Mouse (Mus musculus) bone marrow, adult 2 months (tissue): Measurements from ENCODE around the gene Hic1. TPM values are rescaled to one million over a fixed set of nuclear protein-coding genes. Genes with fewer than 3 reads are reported as not detected.

ENCODE experiments used
- H3K27ac ChIP-seq: fragments of 200-500 bp; 2 replicates; pipeline ENCODE4 v1.5.1; 2012; ENCODE audit warnings: low read depth, mild to moderate bottlenecking, control low read depth, inconsistent platforms, low read length; ENCODE audit not compliant: control insufficient read depth, poor library complexity, insufficient read depth
- H3K4me1 ChIP-seq: fragments of 200-500 bp; 2 replicates; pipeline ENCODE4 v1.6.1; 2011; ENCODE audit warnings: low read length; ENCODE audit not compliant: control insufficient read depth, insufficient read depth
- H3K4me3 ChIP-seq: fragments of 200-500 bp; replicated peaks from 2 replicates; pipeline ENCODE3; 2011; ENCODE audit warnings: mild to moderate bottlenecking, low read depth, low read length, control low read depth; ENCODE audit not compliant: control insufficient read depth
- CTCF ChIP-seq: fragments of 200-500 bp; IDR thresholded peaks from 2 replicates; pipeline ENCODE4 v1.5.1; 2011; ENCODE audit warnings: low read length, control low read depth; ENCODE audit not compliant: control insufficient read depth, insufficient read depth
- POLR2A ChIP-seq: fragments of 200-500 bp; IDR thresholded peaks from 2 replicates; pipeline ENCODE4 v1.6.1; 2011; ENCODE audit warnings: low read depth, mild to moderate bottlenecking, control low read depth, low read length, borderline replicate concordance; ENCODE audit not compliant: control insufficient read depth
- WGBS: fragments of 180-500 bp; shearing (Covaris S2); methylation state at CpG from one replicate; pipeline ENCODE4 v1.1.7; 2018; 5-methylcytosine and 5-hydroxymethylcytosine counted together
- polyA plus RNA-seq: library from polyadenylated mRNA; stranded (reverse); fragments of >200 nt; gene quantifications from 2 replicates; pipeline ENCODE4 v1.2.4, GENCODE M21; 2011; ENCODE audit warnings: low replicate concordance; ENCODE audit not compliant: missing spikeins, insufficient read depth, insufficient read length

Hic1 gene
- polyA plus RNA-seq, 1 experiment: not detected

DNA sequence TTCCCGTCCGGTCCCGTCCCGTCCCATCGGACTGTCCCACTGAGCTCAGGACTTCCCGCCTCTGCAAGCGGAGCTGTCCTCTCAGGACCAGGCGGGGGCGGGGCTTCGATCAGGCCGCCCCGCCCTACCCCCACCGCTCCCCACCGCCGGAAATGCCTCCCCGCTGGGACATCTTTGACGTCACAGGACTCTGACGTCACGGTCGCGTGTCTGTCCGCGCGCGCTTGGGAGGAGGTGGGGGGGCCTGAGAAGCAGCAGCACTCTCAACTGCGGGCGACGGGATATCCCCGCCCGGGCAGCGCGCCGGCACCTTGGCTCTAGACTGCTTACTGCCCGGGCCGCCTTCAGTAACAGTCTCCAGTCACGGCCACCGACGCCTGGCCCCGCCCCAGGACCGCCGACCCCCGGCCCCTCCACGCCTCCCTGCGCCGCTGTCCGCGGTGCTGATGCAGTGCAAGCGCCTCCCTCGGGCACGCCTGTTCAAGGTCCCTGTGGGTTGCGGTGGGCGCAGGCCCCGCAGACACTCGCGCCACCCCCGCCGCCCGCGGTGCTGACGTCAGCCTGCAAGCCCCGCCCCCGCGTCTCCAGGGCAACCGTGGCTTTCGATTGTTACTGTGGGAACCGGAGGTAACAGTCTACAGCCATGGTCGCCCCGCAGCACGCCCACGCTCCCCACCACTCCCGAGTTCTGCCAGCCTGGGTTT is 3.9 kb upstream of the Hic1 start:
- no peak for TF ChIP-seq CTCF
- no peak; the same call in 1 of the 2 replicates for TF ChIP-seq POLR2A
- peaks cover 3% of the 10 kb centered on the region for H3K4me1 ChIP-seq
- WGBS: under 1% methylated on average over 71 of the region's 71 CpGs

DNA sequence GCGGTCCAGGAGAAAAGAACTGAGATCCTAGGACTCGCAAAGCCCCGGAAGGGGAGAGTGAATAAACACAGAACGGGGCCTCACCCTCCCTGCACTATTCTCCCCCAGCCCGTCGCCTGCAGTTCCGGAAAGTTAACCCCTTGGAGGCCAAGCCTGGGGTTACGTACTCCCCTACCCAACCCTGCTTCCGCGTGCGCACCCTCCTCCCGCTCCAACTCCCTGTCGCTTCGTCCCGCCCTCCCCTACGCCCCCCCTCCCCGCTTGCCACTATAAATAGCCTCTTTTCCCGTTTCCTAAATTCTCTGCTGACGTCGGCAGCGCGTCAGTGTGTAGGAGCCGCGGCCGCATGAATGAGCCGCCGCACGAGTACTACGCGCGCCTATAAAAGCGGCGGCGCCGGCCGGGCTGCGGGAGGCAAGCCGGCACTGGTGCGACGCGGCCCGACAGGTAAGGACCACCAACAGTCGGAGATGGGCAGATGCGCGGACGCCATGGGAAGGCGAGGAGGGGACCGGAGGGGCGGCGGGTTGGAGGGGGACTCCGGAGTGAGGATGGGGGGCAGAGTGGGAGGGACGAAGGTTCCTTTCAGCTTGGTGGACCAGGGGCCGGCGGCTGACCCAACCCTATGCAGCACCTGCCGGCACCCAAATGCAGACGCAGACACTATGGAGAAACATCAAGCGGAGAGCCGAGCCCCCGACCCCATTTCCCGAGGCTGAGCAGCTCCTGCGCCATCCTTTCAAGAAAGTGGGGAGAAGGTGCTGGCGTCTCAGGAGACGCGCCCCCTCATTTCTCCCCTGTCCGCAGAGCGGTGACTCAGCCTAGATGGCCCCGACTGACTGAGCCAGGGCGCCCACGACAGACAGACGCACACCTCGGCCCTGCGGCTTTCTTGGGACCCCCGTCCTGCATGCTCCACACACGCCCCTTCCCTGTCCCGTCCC is 3.1 kb upstream of the Hic1 start:
- Histone ChIP-seq H3K27ac (no peak overlapping the region), H3K4me3 (no peak overlapping the region), H3K4me1 (peaks cover 3% of the 10 kb centered on the region)
- 1% methylated on average over 75 of the region's 75 CpGs for WGBS
- TF ChIP-seq CTCF: no peak
- no peak for TF ChIP-seq POLR2A

More for the DNA sequence above, 3.9 kb upstream of the Hic1 start:
- Histone ChIP-seq H3K27ac (no peak overlapping the region), H3K4me3 (peak overlapping the region; percentile 35)

DNA sequence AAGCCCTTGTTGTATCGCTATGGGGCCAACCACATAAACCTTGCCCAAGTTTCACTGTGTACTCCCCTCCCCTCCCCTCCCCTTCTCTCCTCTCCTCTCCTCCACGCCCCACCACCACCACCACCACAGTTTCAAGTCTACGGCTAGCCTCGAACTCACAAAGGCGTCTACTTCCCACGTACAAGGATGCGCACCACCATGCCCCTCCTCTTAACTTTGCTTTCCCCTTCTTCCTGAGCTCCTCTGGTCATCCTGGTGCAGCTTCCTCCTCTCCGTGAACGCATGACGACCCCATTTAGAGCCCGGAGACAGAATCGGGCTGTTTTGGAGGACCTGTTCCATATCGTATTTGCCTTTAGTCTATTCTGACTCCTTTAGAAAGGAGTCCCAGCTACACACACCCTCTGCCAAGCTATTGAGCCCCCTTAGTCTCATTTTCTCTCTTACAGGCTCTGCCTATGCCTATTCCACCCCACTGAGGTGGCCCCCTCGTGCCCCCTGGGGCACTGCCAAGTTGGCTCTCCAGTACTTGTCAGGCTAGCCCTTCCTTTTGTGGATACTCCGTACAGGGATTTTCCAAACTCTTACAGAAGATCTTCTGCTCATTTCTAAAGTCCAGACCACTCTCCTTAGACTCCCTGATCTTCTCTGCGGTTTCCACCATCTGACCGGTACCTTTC is 2.0 kb upstream of the Hic1 start:
- H3K4me3 ChIP-seq: no peak overlapping the region
- 9% methylated on average over 17 of the region's 17 CpGs for WGBS
- H3K27ac ChIP-seq: no peak overlapping the region
- peaks cover 5% of the 10 kb centered on the region for H3K4me1 ChIP-seq
- TF ChIP-seq CTCF (no peak), POLR2A (no peak)

DNA sequence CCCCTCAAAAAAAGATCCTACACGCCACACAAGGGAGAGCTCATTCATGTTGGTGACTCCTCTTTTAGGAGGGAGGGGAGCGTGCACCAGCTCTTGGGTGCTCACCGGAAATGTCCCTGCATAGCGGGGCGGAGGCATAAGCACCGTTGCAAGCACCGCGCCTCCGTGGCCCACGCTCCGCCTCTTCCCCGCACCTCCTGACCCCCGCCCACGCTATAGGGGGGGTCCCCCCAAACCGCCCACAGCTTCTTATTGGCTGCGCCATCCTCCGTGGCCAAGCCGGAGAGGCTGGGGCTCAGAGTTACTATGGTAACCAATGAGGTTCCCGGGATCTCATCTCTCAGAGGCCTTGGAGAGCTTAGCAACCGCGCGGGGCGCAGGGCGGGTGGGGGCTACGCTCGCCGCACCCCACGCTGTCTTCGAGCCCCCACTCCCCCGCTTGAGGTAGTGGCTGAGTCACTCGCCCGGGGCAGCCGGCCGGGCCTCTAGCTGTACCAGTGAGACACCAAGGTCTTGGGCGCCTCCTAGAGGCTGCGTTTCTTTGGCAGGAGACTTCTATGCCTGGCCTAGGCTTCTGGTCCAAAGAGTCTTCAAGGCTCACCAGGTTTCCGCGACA is 925 bp upstream of the Hic1 start:
- WGBS: under 1% methylated on average over 38 of the region's 38 CpGs
- peaks cover 7% of the 10 kb centered on the region for H3K4me1 ChIP-seq
- H3K4me3 ChIP-seq: no peak overlapping the region
- no peak overlapping the region for H3K27ac ChIP-seq
- peak; percentile 70 for TF ChIP-seq CTCF
- no peak for TF ChIP-seq POLR2A

GRCm38 (mm10) chr11:75168590-75169361 is 543 bp downstream of the Hic1 start:
- Histone ChIP-seq H3K4me3 (peak overlapping the region; percentile 28), H3K27ac (peak overlapping the region; percentile 24; the same call in 1 of the 2 replicates), H3K4me1 (peaks cover 7% of the 10 kb centered on the region)
- TF ChIP-seq CTCF (peak; percentile 87), POLR2A (no peak)
- under 1% methylated on average over 80 of the region's 83 CpGs for WGBS

DNA sequence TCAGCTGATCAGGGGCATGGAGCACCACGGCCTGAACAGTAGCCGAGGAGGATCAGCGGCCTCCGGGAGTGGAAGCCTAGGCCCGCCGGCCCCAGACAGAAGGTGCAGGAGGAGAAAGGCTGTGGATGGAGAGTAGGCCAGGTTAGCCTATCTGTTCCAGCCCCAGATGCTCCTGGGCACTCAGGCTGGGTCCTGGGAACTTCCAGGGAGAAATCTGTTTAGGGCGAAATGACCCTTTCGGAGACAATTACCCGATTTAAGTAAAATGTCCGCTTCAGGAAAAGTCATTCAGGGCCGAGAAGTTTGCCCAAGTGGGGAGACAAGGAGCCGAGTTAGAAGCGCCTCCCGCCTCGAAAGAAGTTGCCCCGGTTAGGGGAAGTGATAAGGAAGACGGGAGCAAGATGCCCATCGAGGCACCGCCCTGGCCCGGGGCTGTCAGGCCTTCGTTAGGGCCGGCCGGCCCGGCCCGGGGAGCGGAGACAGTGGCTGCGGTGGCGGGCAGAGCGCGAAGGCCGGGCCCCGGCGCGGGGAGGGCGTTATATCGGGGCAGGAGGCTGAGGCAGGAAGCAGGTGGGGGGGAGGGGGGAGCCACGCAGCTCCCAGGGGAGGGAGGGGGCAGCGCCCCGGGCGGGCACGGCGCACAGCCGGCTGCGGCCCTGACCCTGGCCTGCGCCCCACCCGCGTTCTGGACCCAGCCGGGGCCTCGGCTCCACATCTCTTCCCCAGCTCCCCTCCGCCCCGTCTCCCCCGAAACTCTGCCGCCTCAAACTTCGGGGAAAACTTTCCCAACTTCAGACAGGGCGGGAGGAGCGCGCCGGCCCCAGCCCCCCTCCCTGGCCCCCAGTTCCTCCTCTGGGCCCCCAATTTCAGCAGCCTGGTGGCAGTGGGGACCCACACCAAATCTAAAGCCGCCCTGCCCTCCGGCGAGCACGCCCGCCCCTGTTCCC is 1.4 kb downstream of the Hic1 start:
- H3K27ac ChIP-seq: no peak overlapping the region
- 6% methylated on average over 60 of the region's 63 CpGs for WGBS
- TF ChIP-seq POLR2A: no peak
- no peak for TF ChIP-seq CTCF
- peaks cover 9% of the 10 kb centered on the region for H3K4me1 ChIP-seq
- no peak overlapping the region for H3K4me3 ChIP-seq
